Mouse (Mus musculus): ENCODE data around the gene Dnal1.

Dnal1 gene

DNA sequence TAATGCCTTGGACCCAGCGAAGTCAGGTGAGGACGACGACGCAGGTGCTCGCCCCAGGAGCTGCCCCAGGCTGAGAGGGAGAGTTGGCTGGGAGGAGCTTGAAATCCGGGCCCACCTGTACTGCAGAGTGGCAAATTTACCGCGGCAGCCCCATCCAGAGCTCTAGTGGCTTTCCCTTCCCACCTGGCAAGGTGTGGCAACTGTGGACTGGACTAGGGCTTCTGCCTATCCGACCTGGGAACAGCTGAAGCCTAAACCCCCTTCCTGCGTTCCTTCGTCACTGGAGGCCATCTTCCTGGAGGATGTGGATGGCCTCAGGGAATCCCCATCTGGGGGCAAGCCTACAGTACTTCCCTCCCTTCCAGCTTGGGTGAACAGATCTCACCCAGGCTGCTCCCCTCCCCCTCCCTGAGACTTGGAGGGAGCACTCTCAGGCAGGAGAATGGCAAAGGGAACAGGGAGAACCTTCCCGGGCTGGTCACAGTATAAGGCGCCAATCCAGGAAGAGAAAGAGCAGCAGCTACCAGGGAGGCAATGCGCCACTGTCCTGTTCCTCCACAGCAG lies 74.8 kb downstream of the Dnal1 start:
- no peak for DNase-seq

- no peak for DNase-seq
These were observed 76.1 kb downstream of the Dnal1 start for GRCm38 (mm10) chr12:84190151-84190820.

GRCm38 (mm10) chr12:84191190-84191589 lies 77.0 kb downstream of the Dnal1 start:
- DNase-seq = no peak

- no peak for DNase-seq
These were observed 77.6 kb downstream of the Dnal1 start for GRCm38 (mm10) chr12:84191770-84192169.

GRCm38 (mm10) chr12:84192280-84192679 lies 78.1 kb downstream of the Dnal1 start:
- no peak for DNase-seq

- DNase-seq = peak; percentile 63
These were observed 78.8 kb downstream of the Dnal1 start for GRCm38 (mm10) chr12:84192741-84193641.

- peak; percentile 94 for DNase-seq
These were observed 79.7 kb downstream of the Dnal1 start for GRCm38 (mm10) chr12:84193642-84194399.

DNA sequence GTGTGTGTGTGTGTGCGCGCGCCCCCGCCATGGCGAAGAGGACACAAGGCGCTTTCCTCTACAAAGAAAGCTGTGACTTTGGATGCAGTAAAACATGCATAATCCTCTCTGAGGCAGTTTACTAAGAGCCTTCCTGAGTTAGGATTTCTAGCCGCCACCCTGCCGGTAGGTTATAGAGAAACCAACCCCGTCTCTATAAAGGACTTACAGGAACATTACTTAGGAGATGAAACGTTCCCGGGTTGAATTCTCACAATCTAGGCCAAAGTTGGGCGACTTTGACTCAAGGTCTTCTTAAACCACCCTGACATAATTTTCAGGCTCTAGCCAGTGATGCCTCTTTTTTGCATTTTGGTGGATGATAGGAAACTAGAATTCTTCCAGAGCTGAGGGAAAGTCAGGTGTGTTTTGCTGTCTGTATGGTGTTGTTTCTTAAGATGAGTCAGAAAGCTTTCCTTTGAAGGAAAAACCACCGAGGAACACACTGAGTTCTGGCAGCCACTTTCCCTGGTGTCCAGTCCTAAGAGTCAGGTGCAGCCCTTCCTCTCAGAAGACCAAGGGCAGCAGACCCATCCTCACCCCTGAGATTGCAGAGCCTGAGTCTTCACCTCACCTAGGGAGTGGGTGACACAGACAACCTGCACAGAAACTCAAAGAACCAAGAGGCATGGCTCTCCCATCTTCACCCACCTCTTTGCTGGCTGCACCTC lies 80.4 kb downstream of the Dnal1 start:
- no peak for DNase-seq

DNA sequence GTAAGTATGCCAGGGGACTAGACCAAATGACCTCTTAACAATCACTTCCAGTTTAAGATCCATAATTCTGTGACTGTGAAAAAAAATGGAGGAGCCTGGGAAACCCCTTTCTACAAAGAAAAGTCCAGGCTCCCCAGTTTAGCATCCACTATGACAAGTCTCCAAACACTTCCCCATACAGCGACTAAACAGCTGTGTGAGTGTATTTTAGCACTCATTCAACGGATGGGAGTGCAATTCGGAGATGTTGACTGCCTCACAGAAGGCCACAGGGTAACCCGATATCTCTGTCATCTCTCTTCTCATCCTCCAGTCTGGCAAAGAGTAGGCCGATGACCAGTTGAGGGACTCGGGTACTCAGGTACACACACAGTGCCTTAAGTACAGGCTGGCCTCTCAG lies 81.0 kb downstream of the Dnal1 start:
- DNase-seq = no peak
